Mouse (Mus musculus) retina, adult 2 months (tissue): Measurements from ENCODE around the gene Pgf.

Experiments used
- DNase-seq: peaks from one replicate; pipeline ENCODE4 v3.0.0-alpha.2; 2012; ENCODE audit warnings: low read depth, low spot score

Pgf gene

GRCm38 (mm10) chr12:85177740-85178239 lies at the start of gene Pgf:
Gene Pgf, minus strand, starts transcription at chr12:85177790.
- no peak for DNase-seq

- DNase-seq, result no peak
Observed at GRCm38 (mm10) chr12:85227227-85227626, 49.6 kb upstream of the Pgf start.

- no peak for DNase-seq
Observed at GRCm38 (mm10) chr12:85219905-85220290, 42.3 kb upstream of the Pgf start.

- DNase-seq, result peak; percentile 94
Observed at GRCm38 (mm10) chr12:85219236-85219904, 41.8 kb upstream of the Pgf start, which contains the start of gene Eif2b2. Gene Eif2b2, plus strand, starts transcription at chr12:85219481.

- no peak for DNase-seq
Observed at GRCm38 (mm10) chr12:85217733-85218310, 40.2 kb upstream of the Pgf start.

GRCm38 (mm10) chr12:85215031-85215430 lies 37.4 kb upstream of the Pgf start:
- no peak for DNase-seq

GRCm38 (mm10) chr12:85208687-85209199 lies 31.2 kb upstream of the Pgf start:
- no peak for DNase-seq

GRCm38 (mm10) chr12:85205425-85205824 lies 27.8 kb upstream of the Pgf start:
- no peak for DNase-seq

- DNase-seq, result no peak
Observed at GRCm38 (mm10) chr12:85204105-85204504, 26.5 kb upstream of the Pgf start.

GRCm38 (mm10) chr12:85203699-85204098 lies 26.1 kb upstream of the Pgf start:
- no peak for DNase-seq

GRCm38 (mm10) chr12:85202191-85202590 lies 24.6 kb upstream of the Pgf start:
- DNase-seq, result no peak

- DNase-seq, result no peak
Observed at GRCm38 (mm10) chr12:85201830-85202147, 24.2 kb upstream of the Pgf start.

GRCm38 (mm10) chr12:85200929-85201829 lies 23.6 kb upstream of the Pgf start:
- no peak for DNase-seq

GRCm38 (mm10) chr12:85199954-85200353 lies 22.4 kb upstream of the Pgf start:
- no peak for DNase-seq

GRCm38 (mm10) chr12:85197936-85198335 lies 20.3 kb upstream of the Pgf start:
- no peak for DNase-seq

- no peak for DNase-seq
Observed at GRCm38 (mm10) chr12:85197371-85197770, 19.8 kb upstream of the Pgf start.

- DNase-seq, result no peak
Observed at GRCm38 (mm10) chr12:85196191-85196590, 18.6 kb upstream of the Pgf start.

GRCm38 (mm10) chr12:85195086-85195485 lies 17.5 kb upstream of the Pgf start:
- DNase-seq, result no peak

GRCm38 (mm10) chr12:85194623-85195018 lies 17.0 kb upstream of the Pgf start:
- no peak for DNase-seq

- no peak for DNase-seq
Observed at GRCm38 (mm10) chr12:85193923-85194622, 16.5 kb upstream of the Pgf start.

GRCm38 (mm10) chr12:85193146-85193545 lies 15.6 kb upstream of the Pgf start:
- no peak for DNase-seq
